Mouse (Mus musculus) ES-Bruce4 (cell line): ENCODE measurements around the gene Cep63.

Experiments used
- CTCF ChIP-seq: IDR thresholded peaks from one replicate; pipeline ENCODE4 v1.8.1; 2011; ENCODE audit warnings: low read depth, low read length
- POLR2A ChIP-seq: IDR thresholded peaks from one replicate; pipeline ENCODE4 v1.8.1; 2011; ENCODE audit warnings: low read length; ENCODE audit not compliant: insufficient read depth

DNA sequence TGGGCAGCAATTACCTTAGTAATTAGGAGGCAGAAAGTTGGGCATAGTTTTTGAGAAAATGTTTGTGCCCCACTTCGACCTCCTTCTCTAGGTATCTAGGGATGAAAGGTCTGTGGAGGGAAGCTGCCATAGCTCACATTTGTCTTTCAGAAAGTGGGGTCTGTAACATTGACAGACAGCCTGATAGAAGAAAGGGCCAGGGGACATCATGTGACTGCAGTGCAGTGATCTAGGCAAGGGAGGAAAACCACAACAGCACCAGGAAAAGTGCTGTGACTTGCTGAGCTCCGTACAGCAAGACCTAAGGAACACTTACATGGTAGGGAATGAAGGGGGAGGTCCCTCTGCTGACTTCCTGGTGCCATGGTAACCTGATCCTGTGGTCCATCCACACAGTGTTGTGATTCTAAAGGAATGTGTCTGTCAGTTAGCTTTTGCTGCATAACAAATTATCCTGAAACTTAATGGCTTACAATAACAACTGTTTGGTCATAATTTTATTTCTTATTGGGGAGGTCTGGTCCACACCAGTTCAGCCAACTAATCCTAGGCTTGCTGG is 5.3 kb upstream of the Cep63 start:
- no peak for TF ChIP-seq CTCF
- TF ChIP-seq POLR2A = no peak
